Mouse (Mus musculus) 3T3-L1 (cell line): ENCODE results near the gene Fam53a.

Experiments
- DNase-seq: peaks from one replicate; pipeline ENCODE4 v3.0.0-alpha.2; 2015; ENCODE audit warnings: low read depth, low spot score

The Fam53a gene

DNA sequence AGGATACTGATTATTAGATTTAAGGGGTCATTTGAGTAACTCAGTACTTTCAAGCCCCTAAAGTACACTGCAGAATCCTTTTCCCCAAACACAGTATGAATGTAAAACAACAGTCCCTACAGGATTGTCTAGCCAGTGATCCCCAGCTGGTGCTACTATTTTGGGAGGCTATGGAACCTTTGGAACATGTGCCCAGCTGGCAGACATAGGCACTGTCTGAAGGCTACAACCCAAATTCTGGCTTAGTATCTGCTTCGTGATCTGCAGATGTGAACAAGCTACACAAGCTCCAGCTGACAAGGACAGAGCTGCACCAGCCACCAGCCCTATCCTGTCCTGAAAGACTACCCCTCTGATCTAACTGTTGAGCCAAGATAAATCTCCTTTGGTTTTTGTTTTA is 3.1 kb upstream of the Fam53a start:
- DNase-seq, result no peak

- DNase-seq, result peak; percentile 50
These were observed 1.2 kb upstream of the Fam53a start for GRCm38 (mm10) chr5:33630615-33631014.

DNA sequence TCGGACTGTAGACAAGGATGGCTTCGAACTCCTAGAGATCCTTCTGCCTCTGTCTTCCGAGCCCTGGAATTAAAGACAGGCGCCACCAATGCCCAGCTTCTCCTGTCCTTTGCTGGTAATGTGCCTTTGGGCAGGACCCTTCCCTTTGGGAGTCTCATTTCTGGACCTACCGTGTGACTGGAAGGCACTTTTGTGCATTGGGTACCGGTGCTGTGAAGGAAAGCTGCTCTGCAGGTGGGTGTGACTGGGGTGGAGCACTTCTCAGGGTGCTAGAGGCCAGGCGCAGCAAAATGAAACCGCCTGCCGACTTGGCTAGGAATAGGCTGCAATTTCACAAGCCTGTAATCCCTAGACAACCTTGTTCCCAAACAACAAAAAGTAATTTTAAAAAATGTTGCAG is 626 bp upstream of the Fam53a start:
- peak; percentile 73 for DNase-seq

DNA sequence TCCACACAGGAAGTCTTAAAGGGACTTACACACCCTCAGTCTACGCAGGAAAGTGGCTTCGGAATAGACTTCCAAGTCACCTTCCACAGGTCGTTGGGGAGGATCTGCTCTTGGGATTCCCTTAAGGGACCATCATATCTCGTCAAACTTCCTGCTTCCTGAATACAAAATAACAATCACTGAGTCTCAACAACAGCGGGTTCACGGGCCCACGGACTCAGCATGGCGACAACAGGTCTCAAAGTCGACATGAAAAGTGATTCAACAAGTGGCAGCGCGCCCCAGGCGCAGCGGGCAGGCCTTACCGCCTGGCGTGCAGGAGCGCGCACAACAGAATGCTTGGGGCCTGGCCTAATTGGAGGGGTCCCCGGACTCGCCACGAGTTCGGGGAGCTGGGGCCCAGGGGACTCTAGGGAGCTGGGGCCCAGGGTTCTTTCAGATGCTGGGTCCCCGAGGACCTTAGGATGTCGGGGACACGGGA is 575 bp downstream of the Fam53a start:
- DNase-seq, result peak; percentile 71

GRCm38 (mm10) chr5:33627968-33628367 is 1.5 kb downstream of the Fam53a start:
- peak; percentile 84 for DNase-seq

- no peak for DNase-seq
These were observed 5.7 kb downstream of the Fam53a start for GRCm38 (mm10) chr5:33623766-33624165.

DNA sequence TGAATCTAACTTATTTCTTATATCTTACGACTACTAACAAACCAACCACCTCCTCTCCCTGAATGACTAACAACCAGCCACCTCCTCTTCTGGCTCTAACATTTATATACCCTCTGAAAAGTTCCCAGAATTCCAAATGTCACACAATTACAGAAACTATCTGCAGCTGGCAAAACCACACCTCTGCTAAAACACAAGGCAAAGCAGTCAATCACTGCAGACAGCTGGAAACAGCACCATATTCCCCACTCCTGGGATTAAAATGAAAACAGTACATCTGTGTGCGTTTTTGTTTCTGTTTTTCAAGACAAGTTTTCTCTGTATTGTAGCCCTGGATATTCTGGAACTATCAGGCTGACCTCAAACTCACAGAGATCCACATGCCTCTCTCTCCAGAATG is 6.8 kb downstream of the Fam53a start:
- peak; percentile 52 for DNase-seq

GRCm38 (mm10) chr5:33614391-33614790 is 15.0 kb downstream of the Fam53a start:
- peak; percentile 89 for DNase-seq

DNA sequence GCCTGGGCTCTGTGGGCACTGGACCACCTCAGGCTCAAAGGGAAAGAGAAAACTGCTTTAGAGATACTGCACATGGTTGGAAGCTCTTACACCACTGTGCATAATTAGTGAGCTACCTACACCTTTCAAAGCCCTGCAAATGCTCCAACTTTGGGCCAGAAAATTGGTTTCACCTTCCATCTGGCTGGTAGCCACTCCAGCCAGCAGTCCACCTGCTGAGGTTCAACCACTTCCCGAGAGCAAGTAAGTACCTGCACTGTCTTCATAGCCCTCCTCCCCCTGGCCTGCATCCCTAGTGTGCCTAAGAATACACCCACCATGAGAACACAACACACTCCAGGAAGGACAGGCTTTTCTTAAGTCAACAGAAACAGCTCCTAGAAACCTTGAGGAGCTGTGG is 17.6 kb downstream of the Fam53a start:
- no peak for DNase-seq

- DNase-seq, result no peak
These were observed 20.2 kb downstream of the Fam53a start for GRCm38 (mm10) chr5:33609226-33609625.

DNA sequence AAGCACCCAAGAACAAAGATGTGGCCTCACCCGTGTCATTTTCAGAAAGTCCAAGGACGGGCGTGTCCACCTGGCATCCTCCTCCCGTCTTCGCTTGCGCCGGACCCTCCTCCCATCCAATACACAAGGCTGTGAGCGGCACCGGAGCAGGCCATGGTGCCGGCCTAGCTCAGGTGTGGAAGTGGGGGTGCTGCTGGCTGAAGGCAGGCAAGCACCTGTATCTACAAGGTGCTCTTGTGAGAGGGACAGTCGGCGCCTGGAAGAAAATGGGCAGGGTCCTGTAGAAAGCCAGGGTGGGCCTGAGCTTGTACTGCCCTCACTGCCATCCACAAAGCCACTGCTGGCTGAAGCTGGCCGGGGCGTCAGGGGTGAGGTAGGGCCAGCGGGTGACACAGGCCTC is 22.0 kb downstream of the Fam53a start:
- no peak for DNase-seq

DNA sequence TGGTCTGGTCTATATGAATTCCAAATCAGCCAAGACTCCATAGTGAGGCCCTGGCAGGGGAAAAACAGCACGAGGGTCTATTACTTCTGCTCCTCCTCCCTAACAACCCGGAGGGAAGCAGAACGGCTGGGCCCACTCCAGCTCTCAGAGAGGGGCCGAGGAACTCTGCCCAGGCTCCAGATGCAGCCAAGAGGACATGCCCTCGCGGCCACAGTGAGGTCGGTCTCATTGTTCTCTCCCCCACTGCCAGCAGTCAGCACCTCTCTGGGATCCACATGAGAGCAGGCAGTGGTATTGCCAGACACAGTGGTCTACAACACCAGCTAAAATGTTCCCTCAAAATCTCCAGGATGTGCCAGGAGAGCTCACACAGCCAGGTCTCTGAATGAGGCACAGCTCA is 22.8 kb downstream of the Fam53a start:
- no peak for DNase-seq

DNA sequence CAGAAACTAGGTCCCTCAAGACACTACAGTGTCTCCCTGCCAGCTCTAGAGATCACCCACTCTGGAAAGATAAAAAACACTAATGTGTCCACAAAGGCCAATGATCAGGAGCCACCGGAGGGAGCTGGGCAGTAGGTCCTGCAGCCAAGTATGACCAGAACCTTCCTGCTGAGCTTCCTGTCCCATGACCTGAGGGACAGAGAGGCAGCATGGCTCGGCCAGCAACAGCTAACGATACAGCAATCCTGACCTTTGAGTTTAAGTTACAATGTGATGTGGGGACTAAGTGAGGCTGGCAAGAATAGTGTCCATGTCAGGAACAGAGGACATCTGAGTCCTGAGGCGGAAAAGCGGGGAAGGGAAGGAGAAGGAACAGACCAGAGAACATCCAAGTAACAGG is 24.1 kb downstream of the Fam53a start:
- DNase-seq, result no peak

- peak; percentile 43 for DNase-seq
These were observed 35.8 kb downstream of the Fam53a start for GRCm38 (mm10) chr5:33593620-33594019.

DNA sequence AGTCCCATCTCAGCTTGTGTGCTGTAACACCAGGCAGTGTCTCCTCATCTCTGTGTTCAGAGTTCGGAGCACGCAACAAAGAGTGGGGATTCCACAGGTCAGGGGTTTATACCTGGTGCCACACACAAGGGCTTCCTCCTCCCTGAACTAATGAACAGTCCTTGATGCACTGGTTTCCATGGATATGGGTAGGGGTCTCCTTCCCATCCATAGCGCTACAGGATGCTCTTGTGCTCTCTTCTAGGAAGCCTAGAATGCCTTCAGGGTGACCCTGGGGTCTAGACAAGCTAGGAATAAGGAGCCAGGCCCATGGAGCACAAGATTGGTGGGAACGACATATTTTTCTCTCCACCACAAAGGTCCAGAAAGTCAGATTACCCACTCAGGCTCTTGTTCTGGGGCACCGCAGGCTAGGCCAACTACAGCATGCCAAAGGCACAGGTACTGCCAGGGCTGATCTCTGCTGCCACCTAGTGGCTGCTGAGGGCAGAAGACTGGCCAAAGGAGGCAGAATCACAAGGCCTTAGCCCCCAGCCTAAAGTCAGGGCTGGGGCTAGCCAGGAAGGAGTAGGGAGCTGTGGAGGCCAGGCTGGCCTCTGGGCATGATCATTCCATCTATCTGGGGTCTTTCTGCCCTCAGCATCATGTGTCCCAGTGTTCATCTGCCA is 40.1 kb downstream of the Fam53a start:
- peak; percentile 89 for DNase-seq

GRCm38 (mm10) chr5:33588066-33588465 is 41.4 kb downstream of the Fam53a start:
- DNase-seq, result no peak

DNA sequence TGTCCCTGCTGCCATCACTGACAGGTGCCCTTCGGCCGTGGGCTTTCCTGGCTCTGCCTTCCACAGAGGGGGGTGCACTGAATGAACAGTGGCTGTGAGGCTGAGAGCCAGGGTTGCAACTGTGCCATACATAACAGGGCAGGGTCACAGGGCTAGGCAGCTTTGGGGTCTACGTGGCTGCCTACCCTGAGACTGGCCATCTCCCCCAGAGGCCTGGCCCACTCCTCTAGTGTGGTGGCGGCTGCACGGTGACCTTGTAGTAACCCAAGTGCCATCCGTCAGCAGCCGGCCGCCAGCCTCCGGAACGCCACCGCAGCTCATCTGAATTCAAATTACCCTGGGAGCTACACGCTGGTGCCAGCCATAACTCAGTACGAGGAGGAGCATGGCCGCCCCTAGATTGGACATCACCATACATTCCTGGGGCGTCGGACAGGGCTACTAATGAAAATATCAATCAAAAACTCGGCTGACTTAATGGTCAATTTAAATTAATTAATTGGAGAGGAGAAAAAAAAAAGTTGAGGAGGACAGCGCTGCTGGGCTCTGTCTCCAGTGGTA is 41.9 kb downstream of the Fam53a start:
- no peak for DNase-seq

DNA sequence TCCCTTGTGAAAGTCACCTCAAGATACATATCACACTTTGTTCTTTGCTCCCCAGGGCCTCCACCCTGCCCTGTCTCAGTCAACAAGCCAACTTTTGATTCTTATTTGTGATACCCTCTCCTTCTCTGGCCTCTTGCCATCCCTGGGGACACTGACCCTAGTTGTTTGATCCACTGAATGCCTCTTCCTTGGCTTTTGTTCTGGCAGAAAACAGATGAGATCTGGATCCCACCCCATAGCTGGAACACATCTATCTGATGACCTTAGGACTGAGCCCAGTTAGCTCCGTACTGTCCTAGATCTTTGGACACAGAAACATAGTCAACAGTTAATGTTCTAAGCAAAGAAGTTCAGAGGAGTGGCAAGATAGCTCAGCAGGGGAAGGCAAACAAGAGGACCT is 49.1 kb downstream of the Fam53a start:
- DNase-seq, result no peak

DNA sequence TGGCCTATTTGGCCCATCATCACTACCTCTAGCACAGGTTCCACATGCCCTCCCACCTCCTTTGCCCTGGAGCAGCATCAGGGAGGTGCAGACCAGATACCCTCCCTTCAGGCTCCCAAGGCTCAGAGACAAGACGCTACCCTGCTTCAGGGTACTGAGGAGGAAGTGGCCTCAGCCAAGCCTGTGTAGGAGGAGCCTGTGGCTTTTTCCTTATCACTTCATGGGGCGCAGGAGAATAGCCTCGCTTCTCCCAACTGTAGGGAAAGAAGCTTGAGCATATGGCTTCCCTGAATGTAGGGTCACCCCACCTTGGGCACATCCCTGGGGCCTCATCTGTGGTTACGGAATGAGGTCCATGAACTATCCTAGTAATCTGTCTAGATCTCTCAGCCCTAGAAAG is 55.2 kb downstream of the Fam53a start:
- DNase-seq, result no peak

DNA sequence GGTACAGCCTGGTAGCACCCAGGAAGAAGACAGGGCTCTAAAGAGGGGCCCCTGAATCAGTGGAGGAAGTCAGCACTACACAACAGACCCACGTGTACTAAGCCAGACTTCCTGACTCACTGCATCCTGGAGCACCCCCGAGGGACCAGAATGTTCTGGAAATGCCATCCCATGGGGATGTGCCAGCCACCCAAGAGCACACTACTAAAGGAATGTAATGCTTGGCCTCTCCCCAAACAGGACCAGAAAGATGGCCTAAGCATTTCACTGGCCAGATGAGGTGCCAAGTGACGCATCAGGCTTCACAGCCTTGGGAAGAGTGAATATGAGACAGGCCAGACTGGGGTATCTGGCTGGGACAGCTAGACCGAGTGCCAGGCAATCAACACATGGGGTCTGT is 63.5 kb downstream of the Fam53a start:
- DNase-seq, result peak; percentile 52

DNA sequence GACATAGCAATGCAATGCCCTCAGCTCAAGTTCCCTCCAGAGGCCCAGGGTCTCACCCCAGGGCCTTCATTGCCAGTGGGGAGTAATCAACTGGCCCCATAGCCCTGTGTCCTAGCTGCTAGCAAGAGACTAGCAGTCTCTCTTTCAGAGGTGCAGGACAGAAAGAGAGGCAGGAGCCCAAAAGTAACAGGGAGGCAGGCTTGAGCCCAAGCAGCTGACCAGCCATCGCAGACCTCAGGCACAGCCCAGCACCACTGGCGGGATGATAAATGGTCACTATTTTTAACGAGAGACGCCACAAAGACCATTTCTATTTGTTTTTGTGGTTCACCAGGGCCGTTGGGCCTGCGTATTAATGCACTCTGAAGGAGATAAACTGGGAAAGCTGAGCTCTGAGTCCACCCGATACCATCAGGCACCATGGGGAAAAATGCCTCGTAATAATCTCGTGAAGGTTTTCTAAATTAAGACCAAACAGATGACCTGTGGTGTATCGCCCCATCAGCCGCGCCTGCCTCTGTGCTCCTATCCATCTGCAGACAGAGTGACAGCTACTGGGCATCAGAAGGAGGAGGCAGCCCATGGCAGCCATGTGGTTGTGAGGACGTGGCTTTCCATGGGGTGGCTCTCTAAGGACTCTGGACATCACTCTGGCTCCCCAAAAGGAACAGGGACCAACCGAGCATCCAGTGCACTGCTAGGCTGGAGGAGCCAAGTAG is 73.0 kb downstream of the Fam53a start:
- DNase-seq, result no peak
